Mouse (Mus musculus) subcutaneous adipose tissue, adult 2 months (tissue): ENCODE data around the gene Fut11. TPM values are rescaled to one million over a fixed set of nuclear protein-coding genes. Genes with fewer than 3 reads are reported as not detected.

Source experiments
- polyA plus RNA-seq: library from polyadenylated mRNA; depleted of rRNA; stranded (reverse); fragments of >200 nt; gene quantifications from 2 replicates; pipeline ENCODE4 v1.2.3, GENCODE M21; 2012; ENCODE audit warnings: low replicate concordance; rRNA removed

Gene Fut11
- 11.9 and 26.9 TPM in 2 replicates for polyA plus RNA-seq

DNA sequence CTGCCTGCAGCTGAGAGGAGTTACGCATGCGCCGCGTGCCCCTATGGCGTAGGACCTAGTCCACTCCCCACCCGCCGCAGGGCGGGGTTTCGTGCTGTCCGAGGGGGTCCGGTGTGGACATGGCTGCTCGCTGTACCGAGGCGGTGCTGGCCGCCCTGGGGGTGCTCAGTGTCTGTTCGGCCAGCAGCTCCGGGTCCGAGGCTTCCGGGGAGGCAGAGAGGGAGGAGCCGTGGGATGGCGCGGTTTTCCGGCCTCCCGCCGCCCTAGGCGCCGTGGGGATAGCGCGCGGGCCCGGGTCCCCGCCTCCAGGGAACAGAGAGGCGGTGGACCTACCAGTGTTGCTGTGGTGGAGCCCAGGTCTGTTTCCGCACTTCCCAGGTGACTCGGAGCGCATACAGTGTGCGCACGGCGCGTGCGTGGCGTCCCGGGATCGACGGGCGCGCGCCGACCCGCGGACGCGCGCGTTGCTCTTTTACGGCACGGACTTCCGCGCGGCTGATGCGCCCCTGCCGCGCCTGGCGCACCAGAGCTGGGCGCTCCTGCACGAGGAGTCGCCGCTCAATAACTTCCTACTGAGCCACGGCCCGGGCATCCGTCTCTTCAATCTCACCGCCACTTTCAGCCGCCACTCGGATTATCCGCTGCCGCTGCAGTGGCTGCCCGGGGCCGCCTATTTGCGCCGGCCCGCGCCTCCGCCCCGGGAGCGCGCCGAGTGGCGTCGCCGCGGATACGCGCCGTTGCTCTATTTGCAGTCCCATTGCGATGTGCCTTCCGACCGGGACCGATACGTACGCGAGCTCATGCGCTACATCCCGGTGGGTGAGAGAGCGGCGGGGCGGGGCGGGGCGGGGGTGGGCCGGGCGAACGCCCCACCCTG, at the start of gene Fut11:
Fut11 (plus strand) TSS at position 85 of the 877 bp plus-strand sequence.

DNA sequence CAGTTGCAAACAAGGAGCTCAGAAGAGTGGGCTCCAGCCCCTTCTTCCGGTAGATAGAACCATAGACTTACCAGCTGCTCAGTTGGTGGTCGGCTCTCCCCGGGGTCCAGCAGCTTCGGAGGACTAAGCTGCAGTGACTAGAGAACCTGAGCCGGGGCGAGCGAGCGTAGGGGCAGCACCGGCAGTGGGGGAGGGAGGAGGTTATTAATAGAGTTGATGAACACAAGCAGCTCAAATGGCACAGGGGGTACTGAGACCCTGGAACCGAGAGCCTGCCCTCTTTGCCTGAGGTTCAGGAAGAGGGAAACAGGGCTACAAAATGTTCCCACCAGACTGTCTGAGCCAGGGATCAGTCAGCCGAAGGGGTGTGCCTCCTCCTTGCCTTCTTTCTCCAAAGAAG, 38.4 kb upstream of the Fut11 start, which contains the start of gene Myoz1:
Myoz1 (minus strand) TSS at position 180 of the 400 bp plus-strand sequence.

DNA sequence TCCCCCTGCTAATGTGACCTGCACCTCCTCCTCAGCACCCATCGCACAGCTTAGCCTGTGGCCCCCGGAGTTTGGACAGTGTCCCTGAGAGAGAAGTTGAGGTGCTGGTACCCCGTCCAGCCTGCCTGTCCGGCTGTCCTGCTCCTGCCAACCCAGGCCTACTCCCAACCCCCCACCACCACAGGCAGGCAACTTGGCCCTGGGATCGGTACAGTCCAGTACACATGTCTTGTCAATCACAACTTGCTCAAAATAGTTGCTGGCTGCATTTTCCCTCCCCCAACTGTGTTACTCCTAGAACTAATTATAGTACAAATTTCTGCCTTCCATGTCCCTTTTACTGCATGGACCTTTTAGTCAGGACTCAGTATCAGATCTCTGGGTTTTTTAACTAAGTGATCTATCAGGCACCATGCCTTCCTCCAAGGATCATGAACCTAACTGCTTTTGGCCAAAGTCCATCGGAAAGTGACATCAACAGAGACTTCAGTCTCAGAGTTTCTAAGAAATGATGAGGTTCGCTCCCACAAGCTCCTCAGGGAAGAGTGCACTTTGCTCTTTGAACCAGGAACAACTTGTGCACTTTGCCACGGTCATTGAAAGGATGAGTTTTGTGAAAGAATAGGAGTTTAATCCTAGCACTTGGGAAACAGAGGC, 26.5 kb upstream of the Fut11 start, which contains the start of gene Synpo2l:
Synpo2l (minus strand) TSS at position 201 of the 657 bp plus-strand sequence.

DNA sequence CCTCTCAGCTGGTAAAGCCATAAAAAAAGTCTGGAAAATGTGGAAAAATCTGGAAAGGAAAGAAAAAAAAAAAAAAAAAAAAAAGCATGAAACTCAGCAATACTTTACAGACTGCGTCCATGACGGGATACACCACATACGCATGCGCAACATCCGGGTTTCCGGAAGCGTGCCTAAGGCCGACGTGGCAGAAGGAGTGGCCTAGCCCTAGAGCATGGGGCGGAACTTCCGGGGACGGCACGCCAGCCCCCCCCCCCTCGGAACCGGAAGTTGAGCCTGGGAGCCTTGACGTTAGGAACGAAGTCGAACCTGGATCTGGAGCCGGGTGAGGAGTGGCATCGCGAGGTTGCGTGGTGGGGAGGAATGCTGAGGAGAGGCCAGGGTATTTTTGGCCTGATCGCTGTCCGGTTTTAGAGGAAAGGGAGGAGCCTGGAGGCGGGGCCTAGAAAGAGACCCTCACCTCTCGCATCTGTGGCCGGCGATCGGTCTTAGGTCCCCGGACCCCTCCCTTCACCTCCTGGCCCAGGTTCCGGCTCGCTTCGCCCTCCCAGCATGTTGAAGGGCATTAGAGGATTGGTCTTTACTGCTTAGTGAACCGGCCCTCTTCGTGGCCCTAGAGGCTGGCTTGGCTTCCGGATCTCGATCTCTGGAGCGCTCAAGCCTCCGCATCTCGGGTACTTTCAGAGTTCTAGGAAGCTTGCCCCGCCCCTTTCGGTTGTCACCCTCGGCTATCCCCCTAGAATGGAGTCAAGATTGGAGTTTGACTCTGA, 20.5 kb upstream of the Fut11 start, which contains the start of gene Sec24c:
Sec24c (plus strand) TSS at position 245 of the 770 bp plus-strand sequence.

DNA sequence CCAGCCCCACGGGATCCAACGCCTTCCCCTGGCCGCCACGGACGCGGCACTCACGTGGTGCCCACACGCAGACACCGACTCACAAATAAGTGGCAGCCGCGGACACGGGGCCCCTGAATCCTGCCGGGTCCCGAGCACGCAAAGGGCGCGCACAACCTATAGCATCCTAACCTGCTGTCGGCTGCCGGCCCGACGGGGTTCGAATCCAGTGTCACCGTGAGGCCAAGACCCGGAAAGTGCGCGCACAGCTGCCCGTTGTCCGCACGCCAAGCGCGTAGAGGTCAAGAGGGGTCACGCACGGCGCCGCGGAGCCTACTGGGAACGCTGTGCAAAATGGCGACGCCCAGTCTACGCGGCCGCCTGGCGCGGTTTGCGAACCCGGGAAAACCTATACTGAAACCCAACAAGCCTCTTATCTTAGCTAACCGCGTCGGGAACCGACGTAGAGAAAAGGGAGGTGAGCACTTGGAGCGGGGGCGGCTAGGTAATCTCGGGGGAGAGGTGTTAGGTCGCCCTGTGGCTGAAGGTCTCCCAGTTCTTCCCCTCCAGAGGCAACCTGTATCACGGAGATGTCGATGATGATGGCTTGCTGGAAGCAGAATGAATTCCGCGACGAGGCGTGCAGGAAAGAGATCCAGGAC, 8.1 kb downstream of the Fut11 start, which contains the start of gene Chchd1:
Chchd1 (plus strand) TSS at position 266 of the 641 bp plus-strand sequence.

DNA sequence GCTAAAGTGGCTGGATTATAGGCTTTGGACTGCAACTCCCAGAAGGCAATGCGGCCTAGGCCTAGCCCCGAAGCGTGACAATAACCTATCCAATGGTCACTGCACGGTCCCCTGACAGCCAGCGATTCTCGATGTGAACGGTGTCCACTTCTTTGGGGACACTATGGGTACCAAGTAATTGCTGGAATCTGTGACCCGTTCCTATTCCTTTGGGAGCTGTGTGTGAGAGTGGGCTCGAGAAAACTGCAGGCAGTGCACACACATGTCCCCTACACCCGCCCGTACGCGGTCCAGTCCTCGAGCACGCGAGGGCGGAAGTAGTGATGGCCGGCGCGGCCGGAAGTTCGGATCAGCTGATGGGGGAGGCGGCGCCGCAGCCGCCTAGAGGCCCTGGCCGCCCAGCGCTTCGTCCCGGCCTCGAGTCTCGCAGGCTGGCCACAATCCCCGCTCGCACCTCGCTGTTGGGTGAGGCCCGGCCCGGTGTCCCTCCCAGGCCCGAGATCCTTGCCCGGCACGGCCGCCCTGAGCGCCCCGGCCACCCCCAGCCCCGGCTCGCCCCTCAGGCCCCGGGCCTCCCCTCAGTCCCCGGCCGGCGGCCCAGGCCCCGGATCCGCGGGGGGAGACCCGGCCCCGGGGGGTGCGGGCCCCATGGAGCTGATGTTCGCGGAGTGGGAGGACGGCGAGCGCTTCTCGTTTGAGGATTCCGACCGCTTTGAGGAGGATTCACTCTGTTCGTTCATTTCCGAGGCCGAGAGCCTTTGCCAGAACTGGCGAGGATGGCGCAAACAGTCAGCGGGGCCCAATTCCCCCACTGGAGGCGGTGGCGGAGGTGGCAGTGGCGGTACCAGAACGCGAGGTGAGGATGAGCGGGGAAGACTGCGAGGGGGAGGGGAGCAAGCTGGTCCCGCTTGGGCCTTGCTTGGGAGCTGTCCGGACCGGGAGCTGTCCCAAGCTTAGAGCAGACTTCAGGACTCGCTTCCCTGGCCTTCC, 12.7 kb downstream of the Fut11 start, which contains the start of gene Zswim8:
Zswim8 (plus strand) TSS at position 352 of the 990 bp plus-strand sequence.

DNA sequence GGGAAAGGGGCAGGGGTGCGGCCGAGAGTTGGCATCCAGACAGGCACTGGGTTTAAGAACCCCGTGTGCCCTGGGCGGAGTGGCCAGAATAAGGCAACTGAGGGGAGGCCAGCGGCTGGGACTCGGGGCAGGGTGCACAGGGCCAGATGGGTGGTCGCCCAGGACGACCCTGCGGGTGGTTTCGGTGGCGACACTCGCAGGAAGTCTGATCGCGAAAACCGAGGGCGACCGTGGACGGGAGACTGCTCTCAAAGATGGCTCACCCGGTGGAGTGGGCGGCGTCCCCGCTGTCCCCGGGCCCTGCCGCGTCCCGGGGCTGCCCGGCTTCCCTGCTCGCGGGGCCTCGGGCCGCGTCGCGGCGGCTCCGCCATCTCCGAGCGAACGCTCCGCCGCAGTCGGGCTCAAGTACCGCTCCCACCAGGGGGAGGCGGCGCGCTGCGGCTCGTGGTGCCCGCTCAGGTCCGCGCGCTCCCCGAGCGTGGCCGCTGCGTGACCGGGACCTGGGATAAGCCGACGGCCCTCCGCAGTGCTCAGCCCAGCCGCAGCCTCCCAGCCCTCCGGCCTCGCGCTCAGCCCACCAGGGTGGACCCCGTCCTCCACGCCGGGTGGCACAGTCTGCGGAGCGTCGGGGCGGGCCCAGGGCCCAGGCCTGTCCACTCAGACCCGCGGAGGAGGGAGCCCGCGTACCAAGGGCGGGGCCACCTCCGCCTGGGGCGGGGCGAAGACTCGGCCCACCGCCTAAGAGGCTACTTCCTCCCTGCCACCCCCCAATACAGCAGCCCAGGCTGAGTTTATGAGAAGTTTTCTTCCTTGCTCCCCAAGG, 39.4 kb downstream of the Fut11 start, which contains the start of gene Ndst2:
Ndst2 (minus strand) TSS at position 611 of the 823 bp plus-strand sequence.

Other genes with a start within 250 kb of the Fut11 start
- 0.04 and 0.76 TPM in 2 replicates for gene Cfap70, start 242.7 kb upstream of the Fut11 start, polyA plus RNA-seq
- 91.2 and 113 TPM in 2 replicates for gene Anxa7, start 214.8 kb upstream of the Fut11 start, polyA plus RNA-seq
- 0.58 and 0.80 TPM in 2 replicates for gene Mss51, start 198.1 kb upstream of the Fut11 start, polyA plus RNA-seq
- 15.0 and 19.5 TPM in 2 replicates for gene Ppp3cb, start 148.4 kb upstream of the Fut11 start, polyA plus RNA-seq
- gene Usp54, start 53.9 kb upstream of the Fut11 start, polyA plus RNA-seq: 4.9 and 17.0 TPM in 2 replicates
- gene Myoz1, start 38.4 kb upstream of the Fut11 start, polyA plus RNA-seq: 0.12 TPM in 1 of 2 replicates, not detected in the other
- gene Synpo2l, start 26.6 kb upstream of the Fut11 start, polyA plus RNA-seq: 0.17 and 0.35 TPM in 2 replicates
- 115 and 168 TPM in 2 replicates for gene Sec24c, start 20.7 kb upstream of the Fut11 start, polyA plus RNA-seq
- gene Chchd1, start 8.0 kb downstream of the Fut11 start, polyA plus RNA-seq: 37.9 and 43.7 TPM in 2 replicates
- gene Zswim8, start 12.6 kb downstream of the Fut11 start, polyA plus RNA-seq: 184 and 239 TPM in 2 replicates
- gene Ndst2, start 39.6 kb downstream of the Fut11 start, polyA plus RNA-seq: 42.1 and 61.4 TPM in 2 replicates
- gene Camk2g, start 99.1 kb downstream of the Fut11 start, polyA plus RNA-seq: 37.1 and 54.2 TPM in 2 replicates
- 16.1 and 53.4 TPM in 2 replicates for gene Plau, start 141.7 kb downstream of the Fut11 start, polyA plus RNA-seq
- gene Vcl, start 234.4 kb downstream of the Fut11 start, polyA plus RNA-seq: 89.1 and 124 TPM in 2 replicates